Mouse (Mus musculus): ENCODE measurements around the gene Gm49358. TPM values are rescaled to one million over a fixed set of nuclear protein-coding genes. Genes with fewer than 3 reads are reported as not detected.

The Gm49358 gene
- total RNA-seq, 2 experiments from 2014 or later, result 10.3 to 14.5 TPM

DNA sequence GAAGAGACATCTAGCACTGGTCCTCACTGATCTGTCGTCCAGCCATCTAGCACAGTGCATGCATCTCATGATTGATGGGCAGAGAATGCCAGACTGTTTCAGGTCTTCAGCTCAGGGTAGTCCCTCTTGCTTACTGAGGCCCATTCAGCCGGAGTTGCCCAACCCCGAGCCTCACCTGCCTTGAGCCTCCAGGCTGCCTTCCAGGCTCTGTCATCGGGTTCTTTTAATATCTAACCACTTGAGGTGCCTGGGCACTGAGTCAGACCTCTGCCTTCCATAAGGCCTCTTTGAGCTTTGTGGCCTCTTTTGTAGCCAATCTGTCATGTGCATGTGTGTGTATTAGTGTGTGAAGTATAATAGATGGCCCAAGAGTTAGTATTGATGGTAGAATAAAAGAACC lies 85.7 kb downstream of the Gm49358 start:
- DNase-seq, result no peak
- intact Hi-C loops (cut with DNase I), result no loop called here

DNA sequence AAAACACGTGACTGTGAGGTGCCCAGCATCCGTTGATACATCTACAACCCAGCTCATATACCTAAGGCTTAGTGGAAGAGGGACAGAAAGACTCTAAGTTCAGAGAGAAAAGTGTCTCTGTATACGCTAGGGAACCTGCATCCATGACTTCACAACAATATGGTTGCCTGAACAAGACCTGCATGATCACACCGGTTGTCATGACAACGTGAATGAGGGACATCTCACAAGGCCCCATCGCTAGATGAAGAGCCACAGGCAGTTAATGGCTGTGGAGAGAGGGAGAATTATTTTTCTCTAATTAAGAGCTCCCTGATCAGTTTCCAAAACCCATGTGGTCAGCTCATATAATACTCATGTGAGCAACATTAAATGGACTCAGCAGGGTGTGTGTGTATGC lies 88.4 kb downstream of the Gm49358 start:
- intact Hi-C loops (cut with DNase I), result no loop called here
- no peak for DNase-seq

- intact Hi-C loops (cut with DNase I), result no loop called here
- no peak for DNase-seq
Observed at GRCm38 (mm10) chr10:86853433-86853832, 89.7 kb downstream of the Gm49358 start.

- intact Hi-C loops (cut with DNase I), result no loop called here
Observed at GRCm38 (mm10) chr10:86860396-86860795, 96.6 kb downstream of the Gm49358 start.

DNA sequence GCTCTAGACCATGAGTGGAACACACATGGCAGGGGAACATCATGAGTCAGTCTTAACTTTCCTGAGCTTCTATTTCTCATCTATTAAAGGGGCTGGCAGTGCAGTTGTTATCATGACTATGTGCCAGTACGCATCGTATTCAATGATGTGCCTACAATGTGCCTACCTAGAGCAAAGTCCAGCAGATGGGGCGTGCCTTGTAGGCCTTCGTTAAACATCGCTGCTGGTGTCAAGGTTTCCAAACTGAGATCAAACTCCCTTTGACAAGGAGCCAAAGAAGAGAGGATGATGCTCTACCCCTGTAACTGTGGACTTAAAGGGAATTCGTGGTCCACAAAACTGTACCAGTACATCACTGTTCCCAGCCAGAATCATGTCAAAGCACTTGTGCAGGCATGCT lies 98.7 kb downstream of the Gm49358 start:
- intact Hi-C loops (cut with DNase I), result no loop called here
- no peak for DNase-seq

More at GRCm38 (mm10) chr10:86860396-86860795, 96.6 kb downstream of the Gm49358 start:
- no peak for DNase-seq

GRCm38 (mm10) chr10:86863429-86863828 lies 99.7 kb downstream of the Gm49358 start:
- intact Hi-C loops (cut with DNase I), result no loop called here

DNA sequence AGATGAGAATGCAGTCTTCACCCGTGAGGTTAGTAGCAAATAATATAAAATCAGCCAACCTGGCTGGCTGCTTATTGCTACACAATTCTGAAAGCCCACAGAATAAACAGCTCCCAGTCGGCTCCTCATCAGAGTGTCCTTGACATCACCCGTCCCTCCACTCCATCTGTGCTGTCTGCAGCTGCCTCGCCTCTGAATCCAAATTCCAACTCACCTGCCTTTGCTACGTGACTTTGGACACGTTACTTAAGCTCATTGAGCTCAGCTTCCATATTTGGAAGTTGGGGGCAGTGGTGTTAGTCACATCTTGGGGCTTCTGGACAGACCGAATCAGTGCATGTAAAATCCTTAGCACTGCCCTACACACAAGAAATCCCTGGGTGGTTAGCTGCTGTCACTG lies 108.3 kb downstream of the Gm49358 start:
- no peak for DNase-seq
- intact Hi-C loops (cut with DNase I), result no loop called here

More at GRCm38 (mm10) chr10:86863429-86863828, 99.7 kb downstream of the Gm49358 start:
- no peak for DNase-seq

- intact Hi-C loops (cut with DNase I), result no loop called here
- no peak for DNase-seq
Observed at GRCm38 (mm10) chr10:86872591-86872990, 108.8 kb downstream of the Gm49358 start.

GRCm38 (mm10) chr10:86878721-86879120 lies 114.9 kb downstream of the Gm49358 start:
- no peak for DNase-seq
- intact Hi-C loops (cut with DNase I), result no loop called here

DNA sequence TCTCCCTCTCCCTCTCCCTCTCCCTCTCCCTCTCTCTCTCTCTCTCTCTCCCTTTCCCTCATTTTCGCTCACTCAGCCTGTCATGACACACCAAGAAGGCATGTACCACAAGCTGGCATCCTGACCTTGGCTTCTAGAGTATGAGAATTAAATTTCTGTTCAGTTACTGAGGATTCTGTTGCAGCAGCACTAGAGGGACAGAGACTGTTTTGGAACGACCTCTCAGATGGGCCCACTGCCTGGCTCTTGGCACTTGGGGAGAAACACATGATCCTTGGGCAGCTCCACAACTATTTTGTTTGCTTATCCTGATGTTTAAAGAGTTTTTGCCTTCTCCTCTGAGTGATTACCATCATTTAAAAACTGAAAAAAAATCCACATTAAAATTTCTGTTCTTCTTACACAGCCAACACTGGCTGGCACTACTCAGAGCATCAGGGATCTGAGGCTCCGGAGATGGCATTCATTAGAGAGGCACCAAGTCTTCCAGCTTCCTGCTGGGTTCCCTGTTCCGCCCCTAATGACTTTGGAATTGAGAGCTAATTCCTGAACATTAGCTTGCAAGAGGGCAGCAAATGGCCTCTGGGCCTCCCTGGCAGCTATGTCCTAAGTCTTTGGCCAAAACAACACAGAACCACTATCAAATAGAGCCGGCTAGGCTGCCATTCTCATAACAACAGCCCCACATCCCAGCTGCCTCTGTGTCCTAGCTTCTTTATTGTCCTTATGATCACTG lies 116.5 kb downstream of the Gm49358 start:
- DNase-seq, result peak in 1 of 2 experiments; percentile 11
- intact Hi-C loops (cut with DNase I), result no loop called here

DNA sequence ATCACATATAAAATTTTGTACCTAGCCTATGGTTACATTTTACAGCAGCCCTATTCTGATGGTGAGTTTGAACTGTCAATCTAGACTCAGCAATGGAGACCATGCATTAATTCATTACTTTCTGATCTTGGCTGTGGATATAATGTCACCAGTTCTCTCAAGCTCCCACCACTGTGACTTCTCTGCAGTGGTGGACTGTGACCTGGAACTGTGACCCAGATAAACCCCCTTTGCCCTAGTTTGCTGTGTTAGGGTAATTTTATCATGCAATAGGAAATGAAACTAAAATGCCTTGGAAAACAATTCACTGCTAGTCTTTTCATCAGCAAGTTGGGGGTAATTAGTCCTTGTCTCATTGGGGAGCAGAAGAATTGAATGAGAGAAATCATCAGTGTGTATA lies 117.7 kb downstream of the Gm49358 start:
- DNase-seq, result no peak
- intact Hi-C loops (cut with DNase I), result no loop called here

Other genes with a start within 250 kb of the Gm49358 start
- gene Hsp90b1, start 58.5 kb upstream of the Gm49358 start, total RNA-seq (2021), result 100 to 1,000 TPM; 360 to 389 TPM
- 1 to 10 TPM; 1.4 to 2.2 TPM for gene Ttc41, start 58.2 kb upstream of the Gm49358 start, total RNA-seq (2021)
- gene Nt5dc3, start 15.0 kb downstream of the Gm49358 start, total RNA-seq (2021), result 10 to 100 TPM; 30.8 to 38.3 TPM
- gene Stab2, start 244.1 kb downstream of the Gm49358 start, total RNA-seq (2021), result under 1 TPM; 0.05 to 0.19 TPM

Measured in heart, postnatal 36 days (tissue).